Mouse (Mus musculus) ES-Bruce4 (cell line): Measurements from ENCODE around the gene Tubg1.

Source experiments
- CTCF ChIP-seq: IDR thresholded peaks from one replicate; pipeline ENCODE4 v1.8.1; 2011; ENCODE audit warnings: low read depth, low read length
- EP300 ChIP-seq: IDR thresholded peaks from 2 replicates; pipeline ENCODE4 v1.6.1; 2011; ENCODE audit warnings: low read depth, low read length; ENCODE audit not compliant: insufficient read depth
- POLR2A ChIP-seq: IDR thresholded peaks from one replicate; pipeline ENCODE4 v1.8.1; 2011; ENCODE audit warnings: low read length; ENCODE audit not compliant: insufficient read depth

GRCm38 (mm10) chr11:101143338-101144225 is 23.8 kb downstream of the Tubg1 start:
- TF ChIP-seq CTCF (no peak), EP300 (no peak), POLR2A (no peak)
